Mouse (Mus musculus): Measurements from ENCODE around the gene Sirt2.

Sirt2 gene

GRCm38 (mm10) chr7:28799994-28800393, 33.5 kb downstream of the Sirt2 start:
- peak; percentile 31 to 48 for DNase-seq

GRCm38 (mm10) chr7:28801451-28801850, 34.9 kb downstream of the Sirt2 start:
- no peak for DNase-seq

- no peak for DNase-seq
These were observed 35.6 kb downstream of the Sirt2 start for GRCm38 (mm10) chr7:28801901-28802670.

GRCm38 (mm10) chr7:28802846-28803588, 36.5 kb downstream of the Sirt2 start:
- DNase-seq: no peak

- no peak for DNase-seq
These were observed 37.2 kb downstream of the Sirt2 start for GRCm38 (mm10) chr7:28803756-28804155.

GRCm38 (mm10) chr7:28806869-28807268, 40.3 kb downstream of the Sirt2 start:
- DNase-seq: no peak

- no peak for DNase-seq
These were observed 41.2 kb downstream of the Sirt2 start for GRCm38 (mm10) chr7:28807641-28808220.

- DNase-seq: peak in 1 of 2 experiments; percentile 66
These were observed 41.8 kb downstream of the Sirt2 start, which contains the start of gene Hnrnpl for GRCm38 (mm10) chr7:28808221-28808941. Hnrnpl (plus strand) TSS chr7:28808541.

GRCm38 (mm10) chr7:28808957-28809393, 42.4 kb downstream of the Sirt2 start:
- DNase-seq: peak; percentile 96 to 98

- peak; percentile 78 to 79 for DNase-seq
These were observed 43.0 kb downstream of the Sirt2 start for GRCm38 (mm10) chr7:28809401-28810089.

- peak; percentile 97 to 99 for DNase-seq
These were observed 43.9 kb downstream of the Sirt2 start for GRCm38 (mm10) chr7:28810107-28811066.

- peak; percentile 95 to 98 for DNase-seq
These were observed 44.7 kb downstream of the Sirt2 start for GRCm38 (mm10) chr7:28811228-28811627.

- no peak for DNase-seq
These were observed 45.2 kb downstream of the Sirt2 start for GRCm38 (mm10) chr7:28811640-28812275.

- no peak for DNase-seq
These were observed 45.9 kb downstream of the Sirt2 start for GRCm38 (mm10) chr7:28812436-28812835.

- no peak for DNase-seq
These were observed 46.4 kb downstream of the Sirt2 start for GRCm38 (mm10) chr7:28812949-28813348.

GRCm38 (mm10) chr7:28814306-28815034, 47.9 kb downstream of the Sirt2 start:
- DNase-seq: no peak

- no peak for DNase-seq
These were observed 48.7 kb downstream of the Sirt2 start for GRCm38 (mm10) chr7:28815230-28815629.

GRCm38 (mm10) chr7:28816201-28816600, 49.7 kb downstream of the Sirt2 start:
- no peak for DNase-seq

GRCm38 (mm10) chr7:28816920-28817319, 50.4 kb downstream of the Sirt2 start:
- no peak for DNase-seq

GRCm38 (mm10) chr7:28817524-28817923, 51.0 kb downstream of the Sirt2 start:
- no peak for DNase-seq

Measured in thymus, postnatal 36 days (tissue).